Mouse (Mus musculus) hindbrain, embryonic 12.5 days (tissue): ENCODE measurements around the gene Ncapg2. TPM values are rescaled to one million over a fixed set of nuclear protein-coding genes. Genes with fewer than 3 reads are reported as not detected.

Source experiments
- ATAC-seq: fragments of 200-750 bp; cut with Nextera tagmentation; 2 replicates; pipeline ENCODE4 v1.8.0; 2017; ENCODE audit warnings: moderate TSS enrichment; ENCODE audit not compliant: low FRiP score
- H3K27ac ChIP-seq: fragments of 300-500 bp; sonication (generic); 2 replicates; pipeline ENCODE4 v1.5.1; 2016; ENCODE audit warnings: mild to moderate bottlenecking
- H3K27me3 ChIP-seq: fragments of 300-500 bp; sonication (generic); 2 replicates; pipeline ENCODE4 v1.6.1; 2016; ENCODE audit warnings: mild to moderate bottlenecking
- H3K36me3 ChIP-seq: fragments of 300-500 bp; sonication (generic); 2 replicates; pipeline ENCODE4 v1.6.1; 2016; ENCODE audit warnings: mild to moderate bottlenecking
- H3K4me1 ChIP-seq: fragments of 300-500 bp; sonication (generic); 2 replicates; pipeline ENCODE4 v1.6.1; 2016
- H3K4me2 ChIP-seq: fragments of 300-500 bp; sonication (generic); replicated peaks from 2 replicates; pipeline ENCODE4 v1.6.1; 2016; ENCODE audit warnings: mild to moderate bottlenecking
- H3K4me3 ChIP-seq: fragments of 300-500 bp; sonication (generic); 2 replicates; pipeline ENCODE4 v1.5.1; 2016; ENCODE audit warnings: mild to moderate bottlenecking
- H3K9ac ChIP-seq: fragments of 300-500 bp; sonication (generic); 2 replicates; pipeline ENCODE4 v1.6.1; 2016; ENCODE audit warnings: mild to moderate bottlenecking, moderate library complexity
- H3K9me3 ChIP-seq: fragments of 300-500 bp; sonication (generic); replicated peaks from 2 replicates; pipeline ENCODE4 v1.6.1; 2016; ENCODE audit warnings: mild to moderate bottlenecking
- WGBS: fragments of 180-500 bp; shearing (Covaris S2); methylation state at CpG from one replicate; pipeline ENCODE4 v1.1.7; 2016; 5-methylcytosine and 5-hydroxymethylcytosine counted together
- polyA plus RNA-seq: library from polyadenylated mRNA; unstranded; fragments of >200 nt; fragmentation: Nextera tagmentation; extraction: Ambion mirVana; gene quantifications from 2 replicates; pipeline ENCODE4 v1.2.1, GENCODE M21; 2016

Gene Ncapg2
- 28.1 and 30.3 TPM in 2 replicates for polyA plus RNA-seq

GRCm38 (mm10) chr12:116405045-116405835 is at the start of gene Ncapg2:
Gene Ncapg2 (plus strand): TSS chr12:116405402.
- peak within 1 kb of the TSS; percentile 79 for H3K9ac ChIP-seq
- WGBS: under 1% methylated on average over 59 of the region's 72 CpGs
- H3K27me3 ChIP-seq: no peaks in the 10 kb centered on the region
- H3K36me3 ChIP-seq: peaks cover 27% of the 10 kb centered on the region
- ATAC-seq: peak; percentile 99
- peaks cover 33% of the 10 kb centered on the region for H3K9me3 ChIP-seq
- H3K27ac ChIP-seq: 0 out of 2 replicates have a peak within 1 kb of the TSS, but pooled peaks have one; percentile 12
- peak within 1 kb of the TSS; percentile 91 for H3K4me2 ChIP-seq
- peaks cover 10% of the 10 kb centered on the region for H3K4me1 ChIP-seq
- peak within 1 kb of the TSS; percentile 74 for H3K4me3 ChIP-seq

GRCm38 (mm10) chr12:116362091-116362490 is 43.1 kb upstream of the Ncapg2 start:
- ATAC-seq: no peak

DNA sequence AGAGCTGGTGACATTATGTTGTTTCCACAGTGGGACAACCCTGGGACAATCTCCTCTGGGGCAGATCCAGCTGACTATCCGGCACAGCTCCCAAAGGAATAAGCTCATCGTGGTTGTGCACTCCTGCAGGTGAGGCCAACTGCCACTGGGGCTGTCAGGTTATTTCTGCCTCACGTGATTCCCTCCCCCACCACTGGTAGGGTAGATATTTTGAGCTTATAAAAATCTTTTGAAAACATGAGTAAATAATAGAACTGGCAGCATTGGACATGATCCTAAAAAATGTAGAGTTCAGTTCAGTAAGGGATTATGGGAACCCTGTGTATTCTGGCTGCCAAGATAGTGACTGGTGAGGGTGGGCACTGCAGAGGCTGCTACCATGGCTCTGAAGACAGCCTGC is 38.3 kb upstream of the Ncapg2 start:
- H3K27me3 ChIP-seq: no peaks in the 10 kb centered on the region
- no peak overlapping the region for H3K4me2 ChIP-seq
- WGBS: 83% methylated on average over 3 of the region's 3 CpGs
- no peaks in the 10 kb centered on the region for H3K9me3 ChIP-seq
- ATAC-seq: no peak
- H3K4me3 ChIP-seq: no peak overlapping the region
- H3K9ac ChIP-seq: no peak overlapping the region
- no peak overlapping the region for H3K27ac ChIP-seq
- peaks cover 37% of the 10 kb centered on the region for H3K36me3 ChIP-seq
- H3K4me1 ChIP-seq: no peaks in the 10 kb centered on the region

More at GRCm38 (mm10) chr12:116362091-116362490, 43.1 kb upstream of the Ncapg2 start:
- Histone ChIP-seq H3K36me3 (peaks cover 29% of the 10 kb centered on the region), H3K9ac (no peak overlapping the region), H3K4me1 (no peaks in the 10 kb centered on the region), H3K4me2 (no peak overlapping the region), H3K9me3 (no peaks in the 10 kb centered on the region), H3K27ac (no peak overlapping the region), H3K27me3 (no peaks in the 10 kb centered on the region), H3K4me3 (no peak overlapping the region)

DNA sequence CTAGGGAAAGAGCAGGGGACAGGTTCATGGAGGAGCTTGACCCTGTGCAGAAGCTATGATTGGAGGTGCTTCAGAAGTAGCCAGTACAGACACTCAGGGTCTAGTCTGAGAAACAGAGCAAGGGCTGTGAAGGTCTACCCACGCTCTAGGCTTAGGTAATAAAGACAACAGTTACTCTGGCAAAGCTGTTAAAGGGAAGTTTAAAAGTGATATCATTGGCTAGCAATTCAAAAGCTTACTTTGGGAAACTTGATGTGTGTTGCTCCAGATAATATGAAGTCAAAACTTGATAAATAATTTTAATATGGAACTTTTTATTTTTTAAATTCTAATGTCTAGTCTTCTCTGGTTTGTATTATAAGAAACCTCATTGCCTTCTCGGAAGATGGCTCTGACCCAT is 37.9 kb upstream of the Ncapg2 start:
- ATAC-seq: no peak
- Histone ChIP-seq H3K4me3 (no peak overlapping the region), H3K4me2 (no peak overlapping the region), H3K9ac (no peak overlapping the region), H3K36me3 (peaks cover 37% of the 10 kb centered on the region), H3K4me1 (no peaks in the 10 kb centered on the region), H3K27ac (no peak overlapping the region), H3K27me3 (no peaks in the 10 kb centered on the region), H3K9me3 (no peaks in the 10 kb centered on the region)
- WGBS: 94% methylated on average over 2 of the region's 2 CpGs

GRCm38 (mm10) chr12:116368857-116369256 is 36.3 kb upstream of the Ncapg2 start:
- 90% methylated on average over 2 of the region's 2 CpGs for WGBS
- Histone ChIP-seq H3K4me1 (no peaks in the 10 kb centered on the region), H3K4me2 (no peak overlapping the region), H3K9me3 (no peaks in the 10 kb centered on the region), H3K27me3 (no peaks in the 10 kb centered on the region), H3K36me3 (peaks cover 31% of the 10 kb centered on the region), H3K9ac (no peak overlapping the region), H3K4me3 (no peak overlapping the region), H3K27ac (no peak overlapping the region)
- ATAC-seq: no peak

DNA sequence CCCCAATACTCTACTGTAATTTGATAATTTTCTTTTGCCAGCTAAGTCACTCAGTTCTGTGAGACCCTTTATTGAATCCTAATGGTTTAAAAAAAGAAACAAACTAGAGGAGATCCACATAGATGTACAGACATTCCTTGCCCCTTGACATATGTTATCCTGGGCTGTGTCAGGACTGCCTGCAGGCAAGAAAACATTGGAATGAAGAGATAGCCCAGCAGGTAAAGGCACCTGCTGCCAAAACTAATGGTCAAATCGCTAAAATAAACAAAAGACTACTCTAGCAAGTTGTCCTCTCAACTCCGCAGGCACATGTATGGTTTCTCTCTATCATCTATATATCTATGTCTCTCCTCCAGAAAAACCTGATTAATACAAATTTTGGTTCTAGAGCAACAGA is 22.1 kb upstream of the Ncapg2 start:
- ATAC-seq: no peak
- H3K9me3 ChIP-seq: no peaks in the 10 kb centered on the region

DNA sequence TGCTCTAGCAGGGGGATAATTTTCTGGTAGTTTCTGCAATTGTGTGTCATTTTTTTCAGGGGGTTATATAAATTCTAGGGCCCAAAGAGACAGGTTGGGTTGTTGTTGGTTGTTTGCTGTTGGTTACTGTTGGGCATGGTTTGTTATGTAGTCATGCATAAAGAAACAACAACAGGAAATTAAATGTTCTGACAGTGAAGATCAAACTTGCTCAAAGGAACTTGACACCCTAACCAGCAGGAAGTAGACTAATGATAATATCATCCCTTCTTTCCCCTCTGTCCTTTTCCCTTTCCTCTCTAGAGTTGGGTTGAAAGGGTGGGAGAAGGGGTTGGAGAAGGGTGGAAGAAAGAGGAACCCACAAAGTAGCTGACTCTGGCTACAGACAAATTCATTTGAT is 21.2 kb upstream of the Ncapg2 start:
- H3K27me3 ChIP-seq: no peaks in the 10 kb centered on the region
- no peaks in the 10 kb centered on the region for H3K9me3 ChIP-seq
- no peak for ATAC-seq
- no peak overlapping the region for H3K9ac ChIP-seq
- no peak overlapping the region for H3K27ac ChIP-seq
- H3K4me1 ChIP-seq: no peaks in the 10 kb centered on the region
- H3K36me3 ChIP-seq: peaks cover 8% of the 10 kb centered on the region; the same call in 1 of the 2 replicates
- H3K4me3 ChIP-seq: no peak overlapping the region
- no peak overlapping the region for H3K4me2 ChIP-seq

More for the DNA sequence above, 22.1 kb upstream of the Ncapg2 start:
- Histone ChIP-seq H3K36me3 (peaks cover 8% of the 10 kb centered on the region; the same call in 1 of the 2 replicates), H3K27ac (no peak overlapping the region), H3K4me1 (no peaks in the 10 kb centered on the region), H3K27me3 (no peaks in the 10 kb centered on the region), H3K4me2 (no peak overlapping the region), H3K9ac (no peak overlapping the region), H3K4me3 (no peak overlapping the region)
- 86% methylated on average over 2 of the region's 2 CpGs for WGBS

DNA sequence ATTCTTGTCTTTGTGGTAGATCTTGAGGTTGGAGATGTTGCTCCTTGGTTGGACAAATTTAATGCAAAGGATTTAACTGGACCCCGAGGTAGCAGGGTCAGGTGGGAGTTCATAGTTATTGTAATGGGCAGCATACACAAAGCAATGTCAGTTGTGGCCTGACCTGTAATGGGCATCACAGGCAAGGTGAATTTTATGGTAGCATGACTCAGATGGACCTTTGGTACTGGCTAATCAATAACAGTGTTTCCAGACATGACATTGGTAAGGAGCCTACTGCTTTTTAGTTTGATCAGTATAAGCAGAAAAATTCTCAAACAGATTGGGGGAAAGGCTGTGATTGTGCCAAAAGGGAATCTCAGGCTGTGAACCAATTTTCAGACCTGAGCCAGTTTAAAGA is 18.4 kb upstream of the Ncapg2 start:
- WGBS: 77% methylated on average over 1 of the region's 1 CpGs
- Histone ChIP-seq H3K27me3 (no peaks in the 10 kb centered on the region), H3K9me3 (no peaks in the 10 kb centered on the region), H3K4me1 (no peaks in the 10 kb centered on the region), H3K36me3 (no peaks in the 10 kb centered on the region), H3K9ac (no peak overlapping the region), H3K27ac (no peak overlapping the region), H3K4me3 (no peak overlapping the region), H3K4me2 (no peak overlapping the region)
- ATAC-seq: no peak

DNA sequence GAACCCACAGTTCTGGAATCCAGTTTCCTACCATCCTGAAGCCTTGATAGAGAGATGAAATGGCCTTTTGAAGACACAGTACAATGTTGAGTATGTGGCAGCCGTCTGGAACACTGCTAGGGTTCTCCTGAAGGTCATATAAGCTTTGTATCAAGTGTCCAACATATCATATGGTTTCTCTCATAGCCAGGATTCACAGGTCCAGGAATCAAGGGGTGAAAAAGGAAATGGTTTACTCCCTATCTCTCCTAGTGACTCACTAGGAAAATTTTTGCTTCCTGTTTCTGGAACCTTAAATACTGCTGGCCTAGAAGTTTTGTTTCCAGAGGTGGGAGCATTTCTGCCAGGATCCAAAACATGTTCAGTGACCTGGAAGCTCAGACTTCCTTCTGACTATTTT is 15.3 kb upstream of the Ncapg2 start:
- H3K9ac ChIP-seq: no peak overlapping the region

DNA sequence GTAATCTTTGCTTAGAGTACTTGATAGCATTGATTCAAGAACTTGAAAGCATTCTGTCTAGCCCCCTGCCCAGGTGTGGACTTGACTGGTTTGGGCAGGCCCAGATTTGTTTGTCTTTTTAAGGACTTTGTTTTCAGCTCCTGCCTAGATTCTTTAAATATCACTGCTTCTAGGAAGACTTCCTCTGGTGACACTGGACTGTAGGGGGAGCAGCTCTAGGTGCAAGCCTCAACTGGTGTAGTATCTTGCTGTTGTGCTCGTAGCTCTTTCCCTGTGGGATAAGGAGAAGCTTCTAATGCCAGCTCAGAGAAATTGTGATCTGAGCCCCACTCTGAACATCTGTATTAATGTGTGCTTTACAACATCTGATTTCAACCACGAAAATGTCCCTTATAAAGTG is 10.9 kb upstream of the Ncapg2 start:
- Histone ChIP-seq H3K9ac (no peak overlapping the region), H3K9me3 (no peaks in the 10 kb centered on the region), H3K36me3 (no peaks in the 10 kb centered on the region), H3K27ac (no peak overlapping the region), H3K4me3 (no peak overlapping the region), H3K27me3 (no peaks in the 10 kb centered on the region), H3K4me1 (no peaks in the 10 kb centered on the region), H3K4me2 (no peak overlapping the region)
- no peak for ATAC-seq
- 65% methylated on average over 2 of the region's 2 CpGs for WGBS

More for the DNA sequence above, 15.3 kb upstream of the Ncapg2 start:
- 50% methylated on average over 1 of the region's 1 CpGs for WGBS
- no peak for ATAC-seq
- Histone ChIP-seq H3K4me3 (no peak overlapping the region), H3K27me3 (no peaks in the 10 kb centered on the region), H3K4me1 (no peaks in the 10 kb centered on the region), H3K36me3 (no peaks in the 10 kb centered on the region), H3K9me3 (no peaks in the 10 kb centered on the region), H3K27ac (no peak overlapping the region), H3K4me2 (no peak overlapping the region)

GRCm38 (mm10) chr12:116395312-116395711 is 9.9 kb upstream of the Ncapg2 start:
- H3K4me1 ChIP-seq: no peaks in the 10 kb centered on the region
- no peaks in the 10 kb centered on the region for H3K36me3 ChIP-seq
- H3K9me3 ChIP-seq: 0 out of 2 replicates have a peak, but pooled peaks cover 5% of the 10 kb centered on the region
- ATAC-seq: no peak
- H3K4me2 ChIP-seq: no peak overlapping the region
- H3K27ac ChIP-seq: no peak overlapping the region
- 90% methylated on average over 2 of the region's 2 CpGs for WGBS
- no peak overlapping the region for H3K9ac ChIP-seq
- H3K27me3 ChIP-seq: no peaks in the 10 kb centered on the region
- no peak overlapping the region for H3K4me3 ChIP-seq

DNA sequence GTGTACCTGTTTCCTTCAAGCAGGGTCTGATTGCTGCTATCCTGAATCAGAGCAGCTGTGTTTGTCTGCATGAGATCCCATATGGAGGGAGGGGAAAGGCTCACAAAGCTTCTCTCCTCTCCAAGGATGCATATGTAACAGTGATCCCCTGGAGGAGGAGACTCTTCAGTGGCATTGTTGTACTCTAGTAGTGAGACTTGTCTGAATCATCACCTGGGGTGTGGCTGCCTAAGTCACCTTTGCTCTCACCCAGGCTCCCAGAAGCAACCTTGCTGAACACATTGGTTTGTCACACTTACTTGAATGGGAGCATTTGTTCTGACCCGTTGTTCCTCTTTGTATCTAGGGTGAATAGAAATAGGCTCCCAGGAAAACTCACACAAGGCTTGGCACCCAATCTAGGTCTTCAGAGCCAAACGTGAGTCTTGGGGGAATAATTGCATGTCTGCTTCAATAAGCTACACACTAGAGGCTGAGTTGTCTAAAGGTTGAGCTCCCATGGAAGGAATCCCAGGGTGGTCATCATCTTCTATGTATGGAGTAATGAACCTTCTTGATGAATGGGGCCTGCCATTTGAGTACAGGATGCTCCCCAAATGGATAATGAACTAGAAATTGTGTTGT is 9.0 kb upstream of the Ncapg2 start:
- no peak overlapping the region for H3K4me2 ChIP-seq
- no peak for ATAC-seq
- no peaks in the 10 kb centered on the region for H3K4me1 ChIP-seq
- no peak overlapping the region for H3K27ac ChIP-seq
- WGBS: 78% methylated on average over 2 of the region's 2 CpGs
- no peaks in the 10 kb centered on the region for H3K27me3 ChIP-seq
- H3K36me3 ChIP-seq: 0 out of 2 replicates have a peak, but pooled peaks cover 4% of the 10 kb centered on the region
- H3K9me3 ChIP-seq: 0 out of 2 replicates have a peak, but pooled peaks cover 7% of the 10 kb centered on the region
- H3K9ac ChIP-seq: no peak overlapping the region
- H3K4me3 ChIP-seq: no peak overlapping the region
